Comparison of ENCODE assay signal across 21 mouse cellular contexts in genomic region chr2:129413488-129413887, GRCm38 (mm10). TPM values are rescaled to one million over a fixed set of nuclear protein-coding genes. Genes with fewer than 3 reads are reported as not detected.
DNase-seq lines count a peak whose midpoint lies in the region; ATAC-seq and TF ChIP-seq lines count a peak whose summit lies in the region.
"Had no signal": no experiment of that assay in that cellular context is flagged by ENCODE, and none has a peak within 500 bp of the region (broad histone marks: within the 10 kb centered on the region; RNA-seq: fewer than 3 reads in every experiment).

No protein-coding gene starts in this region.

- H3K27me3 ChIP-seq in embryonic facial prominence, embryonic 10.5 days (replicated peaks; ENCODE audit: low read depth, poor library complexity, severe bottlenecking) = no peaks in the 10 kb centered on the region
- H3K27me3 ChIP-seq in forebrain, embryonic 14.5 days (replicated peaks; ENCODE audit: control insufficient read depth, insufficient read depth, low read length) = no peaks in the 10 kb centered on the region
- H3K27me3 ChIP-seq: forebrain, embryonic 13.5 days; lung, embryonic 15.5 days; midbrain, embryonic 15.5 days had no signal

- WGBS in embryonic facial prominence, embryonic 10.5 days = 75% methylated on average over 6 of the region's 6 CpGs
- 73% methylated on average over 6 of the region's 6 CpGs for WGBS in forebrain, embryonic 14.5 days

- DNase-seq in layer of hippocampus, adult 9-11 months = peak; percentile 18
- DNase-seq in layer of hippocampus, adult 2 months (ENCODE audit: low spot score in 2 of 2) = no peak
- DNase-seq in A20 (ENCODE audit: low read depth, low spot score) = peak; percentile 25
- DNase-seq in brain, adult 2 months (ENCODE audit: low read depth, low spot score) = peak; percentile 75
- DNase-seq in spleen, postnatal 14 days (ENCODE audit: low spot score in 2 of 2) = no peak
- no peak for DNase-seq in embryonic facial prominence, embryonic 10.5 days (ENCODE audit: low spot score)
- no peak for DNase-seq in forebrain, embryonic 14.5 days (ENCODE audit: low spot score)
- DNase-seq: heart, postnatal 4 days; kidney, adult 8-10 months; kidney, postnatal 25 days had no signal

- no peak overlapping the region for H3K4me2 ChIP-seq in forebrain, embryonic 14.5 days (ENCODE audit: low read length)
- H3K4me2 ChIP-seq: forebrain, embryonic 13.5 days; heart, embryonic 13.5 days; lung, embryonic 15.5 days; midbrain, embryonic 15.5 days had no signal

- no peak overlapping the region for H3K9ac ChIP-seq in forebrain, embryonic 14.5 days (ENCODE audit: low read length)
- H3K9ac ChIP-seq: forebrain, embryonic 13.5 days; heart, embryonic 13.5 days; lung, embryonic 15.5 days; midbrain, embryonic 15.5 days had no signal

- no peak for TF ChIP-seq CTCF in layer of hippocampus, adult 2 months (conservative IDR thresholded peaks at IDR 0.05)

- H3K27ac ChIP-seq in layer of hippocampus, adult 2 months = no peak overlapping the region
- H3K27ac ChIP-seq in embryonic facial prominence, embryonic 10.5 days (replicated peaks) = no peak overlapping the region
- no peak overlapping the region for H3K27ac ChIP-seq in forebrain, embryonic 14.5 days (ENCODE audit: low read depth, low read length)
- H3K27ac ChIP-seq: forebrain, embryonic 13.5 days; heart, embryonic 13.5 days; hindbrain, postnatal 0 days; lung, embryonic 15.5 days; macrophage; midbrain, embryonic 15.5 days; stomach, postnatal 0 days had no signal

- H3K4me3 ChIP-seq in layer of hippocampus, adult 2 months = no peak overlapping the region
- H3K4me3 ChIP-seq in embryonic facial prominence, embryonic 10.5 days = no peak overlapping the region
- no peak overlapping the region for H3K4me3 ChIP-seq in forebrain, embryonic 14.5 days (ENCODE audit: low read depth, low read length)
- H3K4me3 ChIP-seq: forebrain, embryonic 13.5 days; heart, embryonic 13.5 days; lung, embryonic 15.5 days; midbrain, embryonic 15.5 days had no signal

- no peaks in the 10 kb centered on the region for H3K36me3 ChIP-seq in embryonic facial prominence, embryonic 10.5 days (replicated peaks)
- H3K36me3 ChIP-seq in forebrain, embryonic 14.5 days (ENCODE audit: control insufficient read depth, insufficient read depth, low read length) = no peaks in the 10 kb centered on the region
- H3K36me3 ChIP-seq: heart, embryonic 13.5 days; lung, embryonic 15.5 days; midbrain, embryonic 15.5 days had no signal

- H3K4me1 ChIP-seq in embryonic facial prominence, embryonic 10.5 days = no peaks in the 10 kb centered on the region
- no peaks in the 10 kb centered on the region for H3K4me1 ChIP-seq in forebrain, embryonic 14.5 days (ENCODE audit: control insufficient read depth, insufficient read depth, low read length)
- H3K4me1 ChIP-seq: forebrain, embryonic 13.5 days; heart, embryonic 13.5 days; lung, embryonic 15.5 days had no signal

- no peaks in the 10 kb centered on the region for H3K9me3 ChIP-seq in embryonic facial prominence, embryonic 10.5 days
- H3K9me3 ChIP-seq in forebrain, embryonic 14.5 days (replicated peaks; ENCODE audit: control insufficient read depth, low read length) = no peaks in the 10 kb centered on the region
- H3K9me3 ChIP-seq: forebrain, embryonic 13.5 days; heart, embryonic 13.5 days; lung, embryonic 15.5 days; midbrain, embryonic 15.5 days had no signal

- ATAC-seq in megakaryocyte progenitor cell, adult 5-6 weeks (replicated peaks; ENCODE audit: poor library complexity) = peak; percentile 80
- no peak for ATAC-seq in forebrain, embryonic 14.5 days
- ATAC-seq: forebrain, embryonic 13.5 days; midbrain, embryonic 15.5 days had no signal

RNA-seq across cellular contexts. Expression of gene Il1b, which starts 42.5 kb away (rescaled TPM):
- not detected for total RNA-seq in layer of hippocampus, adult 2 months (2021)
- total RNA-seq in megakaryocyte progenitor cell, adult 5-6 weeks (2015) = 1.4 and 1.8 TPM in 2 replicates
- total RNA-seq in megakaryocyte progenitor cell, adult 5-6 weeks (2017) = 0.37 and 0.96 TPM in 2 replicates
- polyA plus RNA-seq in embryonic facial prominence, embryonic 10.5 days (2016; fragmentation: Nextera tagmentation; extraction: Ambion mirVana) = not detected in 2 replicates
- polyA plus RNA-seq in forebrain, embryonic 14.5 days (2014; fragmentation: Nextera tagmentation; extraction: Ambion mirVana) = not detected in 2 replicates
- total RNA-seq: layer of hippocampus, postnatal 14 days; left cerebral cortex, postnatal 10 days had no signal
- polyA plus RNA-seq: C2C12; heart, embryonic 13.5 days; hindbrain, postnatal 0 days; lung, embryonic 15.5 days; midbrain, embryonic 15.5 days had no signal

Comparison
In these comparisons a context has a peak if more than half of its experiments do, and no peak if none do; other contexts are left out.
1. DNase-seq: peak in layer of hippocampus, adult 9-11 months (single experiment), A20 (single experiment) and brain, adult 2 months (single experiment); none in layer of hippocampus, adult 2 months (0 of 2), spleen, postnatal 14 days (0 of 2), embryonic facial prominence, embryonic 10.5 days (single experiment) and forebrain, embryonic 14.5 days (single experiment).